Mouse (Mus musculus): ENCODE results near the gene Pfkfb3. TPM values are rescaled to one million over a fixed set of nuclear protein-coding genes. Genes with fewer than 3 reads are reported as not detected.
A peak's percentile ranks its signal among the peaks of the same experiment; 100 is the strongest.

Pfkfb3 gene
- polyA plus RNA-seq, 1 experiment from 2014 or later, result 18.6 TPM

DNA sequence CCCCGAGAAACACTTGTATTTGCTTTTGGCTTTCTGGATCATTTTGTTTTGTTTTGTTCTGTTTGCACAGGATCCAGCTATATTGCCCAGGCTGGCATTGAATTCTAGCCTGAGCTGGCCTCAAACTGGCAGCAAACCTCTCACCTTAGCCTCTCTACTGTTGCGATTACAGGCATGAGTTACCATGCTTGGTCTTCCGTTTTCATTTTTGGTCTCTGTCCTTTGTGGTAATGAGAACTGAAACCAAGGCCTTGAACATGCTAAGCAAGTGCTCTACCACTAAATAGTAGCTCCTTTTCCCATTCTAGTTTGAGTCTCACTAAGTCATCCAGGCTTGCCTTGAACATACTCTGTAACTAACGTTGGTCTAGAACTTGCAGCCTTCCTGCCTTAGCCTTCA lies 63.3 kb downstream of the Pfkfb3 start:
- H3K27me3 ChIP-seq (ENCODE audit: control insufficient read depth, insufficient read depth, low read length), result no peaks in the 10 kb centered on the region
- DNase-seq (ENCODE audit: low spot score), result no peak
- 93% methylated on average over 4 of the region's 4 CpGs for WGBS
- no peak for ATAC-seq (ENCODE audit: insufficient read depth, low FRiP score, low TSS enrichment)
- no peak overlapping the region for H3K4me3 ChIP-seq (ENCODE audit: low read depth, low read length)
- H3K4me2 ChIP-seq (ENCODE audit: low read depth), result no peak overlapping the region
- no peak overlapping the region for H3K27ac ChIP-seq (ENCODE audit: low read depth, low read length)
- H3K36me3 ChIP-seq (ENCODE audit: control insufficient read depth, insufficient read depth, low read length), result peaks cover 18% of the 10 kb centered on the region
- H3K4me1 ChIP-seq (ENCODE audit: control insufficient read depth, insufficient read depth, low read length), result no peaks in the 10 kb centered on the region
- H3K9ac ChIP-seq (ENCODE audit: low read length), result no peak overlapping the region
- H3K9me3 ChIP-seq (ENCODE audit: control insufficient read depth, low read length), result no peaks in the 10 kb centered on the region

DNA sequence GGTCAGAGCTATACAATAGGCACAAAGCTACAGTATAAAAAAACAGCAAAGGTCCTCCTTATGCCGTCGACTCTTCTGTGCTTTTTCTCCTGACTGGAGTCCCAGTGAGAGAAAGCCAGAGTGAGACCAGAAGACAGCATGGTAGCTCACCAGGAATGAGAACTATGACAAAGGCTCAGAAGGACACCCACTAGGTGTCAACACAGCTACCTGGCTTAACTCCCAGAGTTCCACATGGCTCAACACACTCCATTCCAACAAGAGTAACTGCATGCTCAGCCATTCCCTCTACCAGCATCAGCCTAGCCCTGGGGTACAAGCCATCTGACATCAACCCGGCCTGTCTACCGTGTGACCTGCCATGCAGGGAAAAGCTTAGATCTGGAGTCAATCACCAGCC lies 70.7 kb downstream of the Pfkfb3 start:
- peaks cover 10% of the 10 kb centered on the region for H3K36me3 ChIP-seq (ENCODE audit: control insufficient read depth, insufficient read depth, low read length)
- 91% methylated on average over 4 of the region's 4 CpGs for WGBS
- DNase-seq (ENCODE audit: low spot score) (no peak), ATAC-seq (ENCODE audit: insufficient read depth, low FRiP score, low TSS enrichment) (no peak)
- no peak overlapping the region for H3K9ac ChIP-seq (ENCODE audit: low read length)
- H3K9me3 ChIP-seq (ENCODE audit: control insufficient read depth, low read length), result no peaks in the 10 kb centered on the region
- no peaks in the 10 kb centered on the region for H3K4me1 ChIP-seq (ENCODE audit: control insufficient read depth, insufficient read depth, low read length)
- H3K27ac ChIP-seq (ENCODE audit: low read depth, low read length), result no peak overlapping the region
- H3K4me3 ChIP-seq (ENCODE audit: low read depth, low read length), result no peak overlapping the region
- H3K27me3 ChIP-seq (ENCODE audit: control insufficient read depth, insufficient read depth, low read length), result no peaks in the 10 kb centered on the region
- H3K4me2 ChIP-seq (ENCODE audit: low read depth), result no peak overlapping the region

DNA sequence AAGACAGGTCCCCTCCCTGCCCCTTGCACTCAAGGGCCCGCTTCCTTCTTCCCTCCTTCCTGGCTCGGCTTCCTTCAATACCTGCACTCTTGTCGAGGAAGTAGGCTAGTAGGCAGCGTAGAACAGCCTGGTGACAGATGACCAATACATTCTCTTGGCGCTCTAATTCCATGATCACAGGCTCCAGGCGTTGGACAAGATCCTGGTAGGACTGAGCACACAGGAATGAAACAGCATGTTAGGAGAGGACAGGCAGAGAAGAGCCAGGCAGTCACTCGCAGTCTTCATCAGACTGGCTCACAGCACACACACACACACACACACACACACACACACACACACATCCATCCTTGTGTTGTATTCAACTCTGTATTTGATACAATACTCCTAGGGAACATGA lies 71.5 kb downstream of the Pfkfb3 start:
- no peak overlapping the region for H3K4me3 ChIP-seq (ENCODE audit: low read depth, low read length)
- no peaks in the 10 kb centered on the region for H3K9me3 ChIP-seq (ENCODE audit: control insufficient read depth, low read length)
- no peaks in the 10 kb centered on the region for H3K4me1 ChIP-seq (ENCODE audit: control insufficient read depth, insufficient read depth, low read length)
- H3K27me3 ChIP-seq (ENCODE audit: control insufficient read depth, insufficient read depth, low read length), result no peaks in the 10 kb centered on the region
- DNase-seq (ENCODE audit: low spot score) (no peak), ATAC-seq (ENCODE audit: insufficient read depth, low FRiP score, low TSS enrichment) (no peak)
- no peak overlapping the region for H3K9ac ChIP-seq (ENCODE audit: low read length)
- H3K27ac ChIP-seq (ENCODE audit: low read depth, low read length), result no peak overlapping the region
- H3K36me3 ChIP-seq (ENCODE audit: control insufficient read depth, insufficient read depth, low read length), result peaks cover 7% of the 10 kb centered on the region
- 83% methylated on average over 7 of the region's 7 CpGs for WGBS
- no peak overlapping the region for H3K4me2 ChIP-seq (ENCODE audit: low read depth)

DNA sequence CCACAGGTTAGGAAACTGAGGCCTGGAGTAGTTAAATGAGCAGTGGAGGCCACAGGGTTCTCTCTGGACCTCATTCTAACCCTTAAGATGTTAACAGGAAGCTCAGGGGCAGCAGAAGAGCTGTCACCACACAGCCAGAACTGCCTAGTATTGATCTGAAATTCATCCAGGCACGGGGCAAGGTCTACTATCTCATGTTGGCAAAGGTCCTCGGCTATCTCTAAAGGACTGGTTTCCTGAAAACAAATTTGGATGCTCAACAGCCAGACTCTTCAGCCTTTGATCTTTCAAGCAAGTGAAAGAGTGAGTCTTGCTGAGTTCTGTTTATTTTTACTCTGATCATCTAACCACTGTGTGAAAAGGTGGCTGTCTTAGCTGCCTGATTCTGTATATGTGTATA lies 74.9 kb downstream of the Pfkfb3 start:
- 91% methylated on average over 2 of the region's 2 CpGs for WGBS
- Histone ChIP-seq H3K27me3 (ENCODE audit: control insufficient read depth, insufficient read depth, low read length) (no peaks in the 10 kb centered on the region), H3K4me2 (ENCODE audit: low read depth) (no peak overlapping the region), H3K36me3 (ENCODE audit: control insufficient read depth, insufficient read depth, low read length) (peaks cover 9% of the 10 kb centered on the region), H3K4me3 (ENCODE audit: low read depth, low read length) (no peak overlapping the region), H3K9ac (ENCODE audit: low read length) (no peak overlapping the region), H3K27ac (ENCODE audit: low read depth, low read length) (no peak overlapping the region), H3K4me1 (ENCODE audit: control insufficient read depth, insufficient read depth, low read length) (no peaks in the 10 kb centered on the region), H3K9me3 (ENCODE audit: control insufficient read depth, low read length) (no peaks in the 10 kb centered on the region)
- no peak for ATAC-seq (ENCODE audit: insufficient read depth, low FRiP score, low TSS enrichment)
- no peak for DNase-seq (ENCODE audit: low spot score)

DNA sequence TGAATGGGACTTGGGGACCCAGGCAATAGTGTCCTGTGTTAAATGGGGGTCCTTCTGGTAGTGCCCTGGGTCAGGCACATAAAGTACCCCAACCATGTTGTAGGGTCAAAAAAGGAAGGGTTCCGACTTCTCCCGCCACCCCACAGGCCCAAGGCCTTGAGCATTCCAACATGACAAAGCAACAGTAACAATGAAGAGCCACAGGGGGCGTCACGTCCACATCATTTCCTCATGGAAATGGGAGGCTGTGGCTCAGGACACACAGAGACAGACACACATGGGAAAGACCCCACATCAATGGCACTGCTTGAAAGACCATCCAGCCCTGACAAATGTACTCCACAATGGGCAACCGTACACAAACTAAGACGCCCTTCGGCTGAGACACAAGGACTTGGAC lies 78.6 kb downstream of the Pfkfb3 start:
- DNase-seq (ENCODE audit: low spot score), result no peak
- peaks cover 14% of the 10 kb centered on the region for H3K36me3 ChIP-seq (ENCODE audit: control insufficient read depth, insufficient read depth, low read length)
- WGBS, result 88% methylated on average over 7 of the region's 7 CpGs
- H3K9me3 ChIP-seq (ENCODE audit: control insufficient read depth, low read length), result no peaks in the 10 kb centered on the region
- no peak for ATAC-seq (ENCODE audit: insufficient read depth, low FRiP score, low TSS enrichment)
- H3K27me3 ChIP-seq (ENCODE audit: control insufficient read depth, insufficient read depth, low read length), result no peaks in the 10 kb centered on the region
- no peak overlapping the region for H3K4me3 ChIP-seq (ENCODE audit: low read depth, low read length)
- no peak overlapping the region for H3K4me2 ChIP-seq (ENCODE audit: low read depth)
- no peaks in the 10 kb centered on the region for H3K4me1 ChIP-seq (ENCODE audit: control insufficient read depth, insufficient read depth, low read length)
- H3K27ac ChIP-seq (ENCODE audit: low read depth, low read length), result no peak overlapping the region
- no peak overlapping the region for H3K9ac ChIP-seq (ENCODE audit: low read length)

DNA sequence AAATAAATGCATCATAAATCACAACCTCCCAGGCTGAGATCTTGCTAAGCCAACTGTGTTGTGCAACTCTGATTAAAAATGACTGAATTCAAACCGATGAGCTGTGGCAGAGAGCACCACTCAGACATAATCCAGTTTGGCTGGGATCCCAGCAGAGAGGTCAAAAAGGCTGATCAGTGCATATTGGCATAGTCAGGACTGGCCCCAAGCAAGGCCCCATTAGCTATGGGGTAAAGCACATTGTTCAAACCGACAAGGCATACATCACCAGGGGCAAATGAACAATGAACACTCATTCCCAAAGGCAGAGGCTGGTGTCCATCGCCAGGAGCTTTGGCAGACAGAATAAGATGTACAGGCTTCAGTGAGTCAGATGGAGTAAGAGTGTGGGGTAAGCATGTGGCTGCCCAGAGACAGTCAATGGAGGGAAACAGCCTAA lies 89.2 kb downstream of the Pfkfb3 start:
- 44% methylated on average over 3 of the region's 3 CpGs for whole genome bisulfite sequencing
- ATAC-seq (ENCODE audit: insufficient read depth, low FRiP score, low TSS enrichment) (peak; percentile 38; the same call in 1 of the 2 replicates), DNase-seq (ENCODE audit: low spot score) (no peak)
- H3K9ac ChIP-seq (ENCODE audit: low read length), result no peak overlapping the region
- no peaks in the 10 kb centered on the region for H3K27me3 ChIP-seq (ENCODE audit: control insufficient read depth, insufficient read depth, low read length)
- no peak overlapping the region for H3K27ac ChIP-seq (ENCODE audit: low read depth, low read length)
- no peaks in the 10 kb centered on the region for H3K36me3 ChIP-seq (ENCODE audit: control insufficient read depth, insufficient read depth, low read length)
- no peaks in the 10 kb centered on the region for H3K9me3 ChIP-seq (ENCODE audit: control insufficient read depth, low read length)
- H3K4me2 ChIP-seq (ENCODE audit: low read depth), result no peak overlapping the region
- no peaks in the 10 kb centered on the region for H3K4me1 ChIP-seq (ENCODE audit: control insufficient read depth, insufficient read depth, low read length)
- no peak overlapping the region for H3K4me3 ChIP-seq (ENCODE audit: low read depth, low read length)

DNA sequence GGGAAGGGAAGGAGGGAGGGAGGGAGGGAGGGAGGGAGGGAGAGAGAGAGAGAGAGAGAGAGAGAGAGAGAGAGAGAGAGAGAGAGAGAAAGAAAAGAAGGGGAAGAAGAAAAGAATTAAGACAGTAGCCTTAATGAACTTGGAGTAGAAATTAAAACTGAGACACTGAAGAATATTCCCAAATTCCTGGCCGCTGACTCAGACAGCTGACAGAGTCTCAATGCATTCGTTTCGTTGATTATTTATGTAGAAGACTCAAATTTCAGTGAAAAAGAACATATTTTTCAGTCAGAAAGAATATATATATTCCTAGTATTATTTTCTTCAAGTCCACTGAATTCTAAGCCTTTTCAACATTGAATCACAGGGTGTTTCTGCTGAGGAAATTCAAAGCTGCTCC lies 92.9 kb downstream of the Pfkfb3 start:
- Histone ChIP-seq H3K4me1 (ENCODE audit: control insufficient read depth, insufficient read depth, low read length) (no peaks in the 10 kb centered on the region), H3K9me3 (ENCODE audit: control insufficient read depth, low read length) (no peaks in the 10 kb centered on the region), H3K36me3 (ENCODE audit: control insufficient read depth, insufficient read depth, low read length) (no peaks in the 10 kb centered on the region), H3K4me3 (ENCODE audit: low read depth, low read length) (no peak overlapping the region), H3K27me3 (ENCODE audit: control insufficient read depth, insufficient read depth, low read length) (no peaks in the 10 kb centered on the region), H3K9ac (ENCODE audit: low read length) (no peak overlapping the region), H3K4me2 (ENCODE audit: low read depth) (no peak overlapping the region), H3K27ac (ENCODE audit: low read depth, low read length) (no peak overlapping the region)
- DNase-seq (ENCODE audit: low spot score), result no peak
- no peak for ATAC-seq (ENCODE audit: insufficient read depth, low FRiP score, low TSS enrichment)
- WGBS, result 79% methylated on average over 3 of the region's 3 CpGs

DNA sequence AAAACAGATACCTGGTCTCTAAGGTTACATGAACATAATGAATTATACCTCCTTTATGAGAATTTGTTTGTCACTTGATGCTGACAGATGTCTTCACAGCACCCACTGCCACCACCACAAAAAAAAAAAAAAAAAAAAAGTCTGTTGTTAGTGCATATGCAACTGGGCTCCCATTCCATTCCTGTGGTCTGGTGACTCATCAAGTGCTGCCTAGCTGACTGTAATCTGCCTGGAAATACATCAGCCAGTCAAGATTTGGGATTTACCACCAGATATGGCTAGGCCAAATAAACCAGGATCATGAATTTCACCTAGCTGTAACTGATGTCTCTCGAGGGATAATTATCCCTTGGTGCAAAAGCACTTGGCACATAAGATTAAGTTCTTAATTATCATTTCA lies 95.4 kb downstream of the Pfkfb3 start:
- H3K4me1 ChIP-seq (ENCODE audit: control insufficient read depth, insufficient read depth, low read length), result no peaks in the 10 kb centered on the region
- 94% methylated on average over 1 of the region's 1 CpGs for WGBS
- ATAC-seq (ENCODE audit: insufficient read depth, low FRiP score, low TSS enrichment), result no peak

DNA sequence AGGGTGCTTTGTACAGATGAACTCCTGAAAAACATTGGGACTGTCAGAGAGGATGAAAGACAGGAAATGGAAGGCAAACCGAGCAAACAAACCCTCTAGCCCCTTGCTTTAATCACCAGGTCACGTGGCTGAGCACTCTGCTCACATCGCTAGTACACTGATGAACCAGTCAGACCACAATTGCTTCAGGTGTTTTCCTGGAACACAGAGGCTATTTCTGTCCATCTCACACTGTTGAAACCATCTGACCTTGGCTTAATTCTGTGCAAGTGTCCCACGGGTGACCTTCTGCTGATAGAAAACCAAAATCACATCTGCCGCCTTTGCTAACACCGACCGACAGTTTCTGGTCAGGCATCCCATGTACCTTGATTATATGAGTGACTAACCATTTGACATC lies 96.0 kb downstream of the Pfkfb3 start:
- H3K9me3 ChIP-seq (ENCODE audit: control insufficient read depth, low read length), result no peaks in the 10 kb centered on the region

More for the DNA sequence above, 95.4 kb downstream of the Pfkfb3 start:
- Histone ChIP-seq H3K27me3 (ENCODE audit: control insufficient read depth, insufficient read depth, low read length) (no peaks in the 10 kb centered on the region), H3K4me2 (ENCODE audit: low read depth) (no peak overlapping the region), H3K4me3 (ENCODE audit: low read depth, low read length) (no peak overlapping the region), H3K27ac (ENCODE audit: low read depth, low read length) (no peak overlapping the region), H3K9me3 (ENCODE audit: control insufficient read depth, low read length) (no peaks in the 10 kb centered on the region), H3K36me3 (ENCODE audit: control insufficient read depth, insufficient read depth, low read length) (no peaks in the 10 kb centered on the region), H3K9ac (ENCODE audit: low read length) (no peak overlapping the region)
- DNase-seq (ENCODE audit: low spot score), result no peak

More for the DNA sequence above, 96.0 kb downstream of the Pfkfb3 start:
- no peaks in the 10 kb centered on the region for H3K27me3 ChIP-seq (ENCODE audit: control insufficient read depth, insufficient read depth, low read length)
- DNase-seq (ENCODE audit: low spot score) (no peak), ATAC-seq (ENCODE audit: insufficient read depth, low FRiP score, low TSS enrichment) (no peak)
- H3K27ac ChIP-seq (ENCODE audit: low read depth, low read length), result no peak overlapping the region
- WGBS, result 78% methylated on average over 7 of the region's 7 CpGs
- no peak overlapping the region for H3K4me3 ChIP-seq (ENCODE audit: low read depth, low read length)
- no peaks in the 10 kb centered on the region for H3K4me1 ChIP-seq (ENCODE audit: control insufficient read depth, insufficient read depth, low read length)
- no peaks in the 10 kb centered on the region for H3K36me3 ChIP-seq (ENCODE audit: control insufficient read depth, insufficient read depth, low read length)
- H3K9ac ChIP-seq (ENCODE audit: low read length), result no peak overlapping the region
- H3K4me2 ChIP-seq (ENCODE audit: low read depth), result no peak overlapping the region
